Mouse (Mus musculus): ENCODE data around the gene Usp39.

- TF ChIP-seq CTCF (IDR thresholded peaks at IDR 0.05; ENCODE audit: low read depth) = no peak
- TF ChIP-seq EP300 (optimal IDR thresholded peaks at IDR 0.05) = no peak
Observed at GRCm38 (mm10) chr6:72272161-72272696, 72.8 kb downstream of the Usp39 start.

Measured in stomach, postnatal 0 days (tissue).